Mouse (Mus musculus) neural tube, embryonic 15.5 days (tissue): ENCODE measurements around the gene Iyd. TPM values are rescaled to one million over a fixed set of nuclear protein-coding genes. Genes with fewer than 3 reads are reported as not detected.

ENCODE experiments used
- ATAC-seq: fragments of 200-750 bp; cut with Nextera tagmentation; 2 replicates; pipeline ENCODE4 v1.8.0; 2017; ENCODE audit warnings: mild to moderate bottlenecking, moderate TSS enrichment, moderate library complexity; ENCODE audit not compliant: low FRiP score
- H3K27ac ChIP-seq: fragments of 300-500 bp; sonication (generic); replicated peaks from 2 replicates; pipeline ENCODE4 v1.5.1; 2015; ENCODE audit warnings: mild to moderate bottlenecking, inconsistent platforms
- H3K27me3 ChIP-seq: fragments of 300-500 bp; sonication (generic); replicated peaks from 2 replicates; pipeline ENCODE4 v1.6.1; 2015; ENCODE audit warnings: inconsistent platforms
- H3K36me3 ChIP-seq: fragments of 300-500 bp; sonication (generic); 2 replicates; pipeline ENCODE4 v1.6.1; 2015; ENCODE audit warnings: inconsistent platforms
- H3K4me1 ChIP-seq: fragments of 300-500 bp; sonication (generic); 2 replicates; pipeline ENCODE4 v1.6.1; 2015; ENCODE audit warnings: inconsistent platforms
- H3K4me2 ChIP-seq: fragments of 300-500 bp; sonication (generic); 2 replicates; pipeline ENCODE4 v1.6.1; 2015; ENCODE audit warnings: inconsistent platforms, mild to moderate bottlenecking, moderate library complexity
- H3K4me3 ChIP-seq: fragments of 300-500 bp; sonication (generic); replicated peaks from 2 replicates; pipeline ENCODE4 v1.5.1; 2015; ENCODE audit warnings: mild to moderate bottlenecking, inconsistent platforms
- H3K9ac ChIP-seq: fragments of 300-500 bp; sonication (generic); replicated peaks from 2 replicates; pipeline ENCODE4 v1.6.1; 2015; ENCODE audit warnings: mild to moderate bottlenecking, inconsistent platforms
- H3K9me3 ChIP-seq: fragments of 300-500 bp; sonication (generic); replicated peaks from 2 replicates; pipeline ENCODE4 v1.6.1; 2016; ENCODE audit warnings: inconsistent platforms
- whole genome bisulfite sequencing: fragments of 180-500 bp; shearing (Covaris S2); methylation state at CpG from one replicate; pipeline ENCODE4 v1.1.7; 2015; ENCODE audit warnings: mixed read lengths; 5-methylcytosine and 5-hydroxymethylcytosine counted together
- polyA plus RNA-seq: library from polyadenylated mRNA; unstranded; fragments of >200 nt; fragmentation: Nextera tagmentation; extraction: Ambion mirVana; gene quantifications from 2 replicates; pipeline ENCODE4 v1.2.1, GENCODE M21; 2015

The Iyd gene
- polyA plus RNA-seq, 1 experiment from 2014 or later = 0.37 TPM

DNA sequence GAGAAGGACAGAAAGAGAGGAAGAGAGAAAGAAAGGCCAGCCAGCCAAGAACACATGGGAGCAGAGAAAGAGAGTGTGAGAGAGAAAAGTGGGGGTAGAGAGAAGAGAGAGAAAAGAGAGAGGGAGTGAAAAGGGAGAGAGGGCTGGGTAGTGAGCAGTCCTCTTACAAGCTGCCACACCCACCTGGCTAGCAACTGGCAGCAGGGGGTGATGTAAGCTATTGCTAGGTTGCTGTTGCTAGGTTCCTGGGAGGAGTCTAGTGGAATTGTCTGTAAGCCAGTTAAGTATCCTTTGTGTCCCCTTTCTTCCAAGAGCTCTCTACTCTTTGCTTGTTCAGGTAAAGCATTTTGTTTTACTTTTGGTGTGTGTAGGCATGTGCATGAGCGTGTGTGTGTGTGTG is 25.4 kb upstream of the Iyd start:
- H3K27ac ChIP-seq = no peak overlapping the region
- H3K4me3 ChIP-seq = no peak overlapping the region
- WGBS = 90% methylated on average over 1 of the region's 1 CpGs
- H3K4me2 ChIP-seq = no peak overlapping the region
- no peak for ATAC-seq
- H3K9ac ChIP-seq = no peak overlapping the region
- no peaks in the 10 kb centered on the region for H3K36me3 ChIP-seq
- no peaks in the 10 kb centered on the region; the same call in none of the 2 replicates for H3K4me1 ChIP-seq
- no peaks in the 10 kb centered on the region for H3K27me3 ChIP-seq
- H3K9me3 ChIP-seq = no peaks in the 10 kb centered on the region

- H3K4me2 ChIP-seq = no peak overlapping the region
- H3K9ac ChIP-seq = no peak overlapping the region
- no peaks in the 10 kb centered on the region for H3K9me3 ChIP-seq
- no peaks in the 10 kb centered on the region; the same call in 1 of the 2 replicates for H3K4me1 ChIP-seq
- no peak overlapping the region for H3K4me3 ChIP-seq
- no peak for ATAC-seq
- WGBS = 73% methylated on average over 6 of the region's 6 CpGs
- H3K36me3 ChIP-seq = no peaks in the 10 kb centered on the region
- no peaks in the 10 kb centered on the region for H3K27me3 ChIP-seq
- H3K27ac ChIP-seq = no peak overlapping the region
These were observed 23.6 kb upstream of the Iyd start for GRCm38 (mm10) chr10:3516442-3516841.

DNA sequence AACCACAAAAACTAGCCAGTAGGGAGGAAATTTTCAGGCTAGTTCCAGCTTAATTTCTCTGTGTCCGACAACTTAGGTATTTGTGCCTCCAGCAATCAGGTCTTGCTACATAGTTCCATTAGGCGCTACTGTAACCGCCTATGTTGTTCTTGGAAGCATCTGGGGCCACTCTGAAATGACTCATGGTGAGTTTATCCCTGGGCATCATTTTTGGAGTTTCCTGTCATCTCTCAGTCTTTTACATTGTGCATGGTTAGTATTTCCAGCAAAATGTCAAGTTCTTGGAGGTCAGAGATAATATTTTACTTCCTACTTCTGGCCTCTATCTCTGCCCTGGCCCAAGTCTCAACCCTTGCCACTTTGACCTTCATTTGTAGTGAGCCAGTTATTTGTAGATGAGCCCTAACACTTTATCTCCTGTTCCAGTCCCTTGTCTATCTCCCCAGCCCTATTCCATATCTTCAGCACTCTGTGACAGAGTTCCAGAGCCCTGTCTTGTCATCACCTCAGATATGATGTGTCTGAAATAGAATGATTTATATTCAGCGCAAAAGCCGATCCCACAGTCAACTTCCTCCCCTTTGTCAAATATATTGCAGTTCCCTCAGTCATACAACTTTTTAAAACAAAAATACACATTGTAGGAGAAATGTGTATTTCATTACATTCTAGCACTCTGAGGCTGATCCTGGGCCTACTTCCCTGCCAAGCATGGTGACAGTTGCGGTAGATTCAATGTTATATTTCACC is 16.8 kb upstream of the Iyd start:
- no peak for ATAC-seq
- no peaks in the 10 kb centered on the region for H3K4me1 ChIP-seq

DNA sequence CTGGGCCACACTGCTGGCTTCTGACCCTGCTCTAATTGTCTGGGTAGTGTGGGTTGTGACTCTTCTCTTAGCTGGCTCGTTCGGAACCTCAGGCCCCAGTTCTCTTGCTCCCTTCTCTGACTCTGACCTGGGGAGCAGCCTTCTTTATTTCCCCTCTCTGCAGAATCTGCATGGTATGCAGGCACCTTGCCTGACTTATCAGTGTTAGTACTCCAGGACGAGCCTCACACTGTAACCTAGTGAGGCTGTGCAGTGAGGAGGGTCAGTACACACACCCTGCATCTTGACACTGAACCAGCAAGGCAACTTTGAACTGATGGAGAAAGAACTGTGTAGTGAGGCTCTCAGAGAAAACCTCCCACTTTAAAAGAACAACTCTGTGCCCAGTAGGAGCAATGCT is 15.5 kb upstream of the Iyd start:
- H3K4me2 ChIP-seq = no peak overlapping the region
- no peak overlapping the region for H3K4me3 ChIP-seq
- H3K9ac ChIP-seq = no peak overlapping the region
- no peaks in the 10 kb centered on the region for H3K9me3 ChIP-seq
- no peaks in the 10 kb centered on the region for H3K27me3 ChIP-seq
- no peaks in the 10 kb centered on the region for H3K36me3 ChIP-seq
- WGBS = 81% methylated on average over 3 of the region's 3 CpGs
- H3K27ac ChIP-seq = no peak overlapping the region
- no peaks in the 10 kb centered on the region for H3K4me1 ChIP-seq
- no peak for ATAC-seq

More for the DNA sequence above, 16.8 kb upstream of the Iyd start:
- WGBS = 93% methylated on average over 6 of the region's 6 CpGs
- Histone ChIP-seq H3K27ac (no peak overlapping the region), H3K9me3 (no peaks in the 10 kb centered on the region), H3K27me3 (no peaks in the 10 kb centered on the region), H3K4me2 (no peak overlapping the region), H3K4me3 (no peak overlapping the region), H3K36me3 (no peaks in the 10 kb centered on the region), H3K9ac (no peak overlapping the region)

DNA sequence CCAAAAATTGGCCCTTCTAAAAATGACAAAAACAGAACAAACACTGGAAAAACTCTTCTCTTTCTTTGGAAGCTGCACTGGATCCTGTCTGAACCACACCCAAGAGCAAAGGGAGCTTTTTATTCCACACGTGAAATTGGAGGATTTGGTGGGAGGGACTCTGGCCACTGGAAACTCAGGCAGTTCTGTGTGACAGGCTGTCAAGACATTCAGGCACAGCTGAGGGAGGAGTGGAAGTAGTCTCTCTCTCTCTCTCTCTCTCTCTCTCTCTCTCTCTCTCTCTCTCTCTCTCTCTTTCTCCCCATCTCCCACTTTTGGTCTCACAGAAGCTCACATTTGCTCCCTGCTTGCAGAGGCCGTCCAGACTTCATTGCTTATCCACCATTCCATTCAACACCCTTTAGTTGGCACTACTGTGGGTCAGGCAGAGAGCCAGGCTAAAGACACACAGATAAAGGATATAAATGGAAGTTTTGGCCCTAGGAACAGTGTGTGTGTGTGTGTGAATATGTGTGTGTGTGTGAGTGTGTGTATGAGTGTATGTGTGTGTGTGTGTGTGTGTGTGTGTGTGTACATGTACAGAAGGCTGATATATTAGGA is 14.5 kb upstream of the Iyd start:
- 43% methylated on average over 2 of the region's 2 CpGs for WGBS
- Histone ChIP-seq H3K4me3 (no peak overlapping the region), H3K4me2 (no peak overlapping the region), H3K27ac (no peak overlapping the region), H3K4me1 (0 out of 2 replicates have a peak, but pooled peaks cover 3% of the 10 kb centered on the region), H3K9ac (no peak overlapping the region), H3K36me3 (no peaks in the 10 kb centered on the region), H3K9me3 (no peaks in the 10 kb centered on the region), H3K27me3 (no peaks in the 10 kb centered on the region)
- ATAC-seq = no peak

- Histone ChIP-seq H3K9me3 (no peaks in the 10 kb centered on the region), H3K9ac (no peak overlapping the region), H3K27me3 (peaks cover 10% of the 10 kb centered on the region), H3K36me3 (no peaks in the 10 kb centered on the region), H3K4me1 (peaks cover 9% of the 10 kb centered on the region), H3K4me2 (no peak overlapping the region), H3K27ac (no peak overlapping the region), H3K4me3 (no peak overlapping the region)
- 42% methylated on average over 4 of the region's 4 CpGs for WGBS
- no peak for ATAC-seq
These were observed 10.2 kb upstream of the Iyd start for GRCm38 (mm10) chr10:3529807-3530206.

DNA sequence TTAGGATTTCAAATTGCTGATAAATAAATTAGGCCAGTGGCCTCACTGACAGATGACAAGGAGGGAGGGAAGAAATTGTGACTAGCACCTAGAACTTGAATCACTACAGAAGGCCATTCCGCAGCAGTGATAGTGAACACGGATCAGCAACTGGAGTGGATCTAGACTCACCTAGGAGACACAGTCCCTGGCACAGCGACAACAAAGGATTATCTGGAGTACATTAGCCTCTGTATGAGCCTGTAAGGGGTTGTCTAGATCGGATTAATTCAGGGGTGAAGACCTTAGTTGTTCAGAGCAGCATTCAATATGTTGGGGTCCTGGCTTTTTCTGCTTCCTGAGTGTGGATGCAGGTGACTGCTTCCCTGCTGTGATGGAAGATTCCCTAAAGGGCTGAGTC is 9.4 kb upstream of the Iyd start:
- Histone ChIP-seq H3K4me3 (no peak overlapping the region), H3K36me3 (no peaks in the 10 kb centered on the region), H3K4me2 (no peak overlapping the region), H3K4me1 (peaks cover 9% of the 10 kb centered on the region), H3K9me3 (no peaks in the 10 kb centered on the region), H3K27me3 (peaks cover 10% of the 10 kb centered on the region), H3K9ac (no peak overlapping the region), H3K27ac (no peak overlapping the region)
- 69% methylated on average over 4 of the region's 4 CpGs for WGBS
- no peak for ATAC-seq

DNA sequence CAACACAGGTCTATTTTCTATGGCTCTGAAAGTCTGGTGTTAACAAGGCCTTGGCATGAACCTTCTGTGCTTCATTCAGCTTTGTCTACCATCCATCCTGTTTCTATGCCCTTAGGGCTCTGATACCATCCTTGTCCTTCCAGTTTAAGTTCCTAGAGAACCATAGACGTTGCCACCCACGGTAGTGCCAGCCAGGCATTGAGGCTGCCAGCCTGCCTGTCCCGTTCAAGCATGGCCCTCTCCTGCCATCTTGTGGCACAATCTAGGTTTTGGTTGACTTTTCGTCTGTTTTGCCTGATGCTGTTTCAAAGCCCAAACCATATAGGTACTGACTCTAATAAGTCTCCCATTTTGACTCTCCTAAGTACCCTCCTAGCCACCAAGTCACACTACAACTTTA is 8.7 kb upstream of the Iyd start:
- WGBS = 3% methylated on average over 4 of the region's 4 CpGs
- peaks cover 9% of the 10 kb centered on the region for H3K4me1 ChIP-seq
- H3K27ac ChIP-seq = no peak overlapping the region
- H3K9me3 ChIP-seq = no peaks in the 10 kb centered on the region
- H3K4me3 ChIP-seq = no peak overlapping the region
- H3K36me3 ChIP-seq = no peaks in the 10 kb centered on the region
- H3K27me3 ChIP-seq = peaks cover 10% of the 10 kb centered on the region
- H3K9ac ChIP-seq = no peak overlapping the region
- H3K4me2 ChIP-seq = no peak overlapping the region
- peak; percentile 71 for ATAC-seq

- WGBS = 4% methylated on average over 7 of the region's 7 CpGs
- no peaks in the 10 kb centered on the region for H3K36me3 ChIP-seq
- H3K4me3 ChIP-seq = peak overlapping the region; percentile 19
- H3K9ac ChIP-seq = peak overlapping the region; percentile 31; the same call in 1 of the 2 replicates
- peak overlapping the region; percentile 55 for H3K4me2 ChIP-seq
- no peak overlapping the region for H3K27ac ChIP-seq
- H3K4me1 ChIP-seq = peaks cover 13% of the 10 kb centered on the region
- ATAC-seq = peak; percentile 42; the same call in 1 of the 2 replicates
- H3K27me3 ChIP-seq = peaks cover 10% of the 10 kb centered on the region
- H3K9me3 ChIP-seq = no peaks in the 10 kb centered on the region
These were observed 5.6 kb upstream of the Iyd start for GRCm38 (mm10) chr10:3534445-3534844.

GRCm38 (mm10) chr10:3536361-3536760 is 3.7 kb upstream of the Iyd start:
- Histone ChIP-seq H3K4me1 (peaks cover 8% of the 10 kb centered on the region; the same call in 1 of the 2 replicates), H3K27ac (no peak overlapping the region), H3K27me3 (peaks cover 10% of the 10 kb centered on the region), H3K9ac (no peak overlapping the region), H3K9me3 (no peaks in the 10 kb centered on the region), H3K4me2 (no peak overlapping the region), H3K4me3 (no peak overlapping the region), H3K36me3 (no peaks in the 10 kb centered on the region)
- WGBS = 55% methylated on average over 1 of the region's 1 CpGs
- ATAC-seq = no peak

DNA sequence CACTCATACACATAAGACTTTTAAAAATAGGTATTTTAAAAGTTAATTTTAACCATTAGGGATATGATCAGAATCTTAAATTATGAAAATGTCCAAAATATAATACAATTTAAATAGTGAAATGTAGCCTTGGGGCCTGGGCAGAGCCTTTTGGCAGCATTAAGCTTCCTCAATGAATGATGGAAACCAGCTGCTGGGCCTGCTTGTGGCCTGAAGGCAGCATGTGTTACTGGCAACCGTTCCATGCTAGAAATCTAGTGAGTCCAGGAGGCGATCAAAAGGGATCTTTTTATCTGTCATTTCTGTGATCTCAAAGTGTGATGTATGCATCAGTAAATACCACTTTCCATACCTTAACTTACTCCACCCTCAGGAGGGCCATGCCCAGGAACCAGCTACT is 9.3 kb downstream of the Iyd start:
- Histone ChIP-seq H3K4me2 (no peak overlapping the region), H3K9ac (no peak overlapping the region), H3K27ac (no peak overlapping the region), H3K27me3 (no peaks in the 10 kb centered on the region), H3K9me3 (no peaks in the 10 kb centered on the region), H3K4me1 (no peaks in the 10 kb centered on the region), H3K4me3 (no peak overlapping the region), H3K36me3 (no peaks in the 10 kb centered on the region)
- WGBS = 76% methylated on average over 2 of the region's 2 CpGs
- no peak for ATAC-seq

DNA sequence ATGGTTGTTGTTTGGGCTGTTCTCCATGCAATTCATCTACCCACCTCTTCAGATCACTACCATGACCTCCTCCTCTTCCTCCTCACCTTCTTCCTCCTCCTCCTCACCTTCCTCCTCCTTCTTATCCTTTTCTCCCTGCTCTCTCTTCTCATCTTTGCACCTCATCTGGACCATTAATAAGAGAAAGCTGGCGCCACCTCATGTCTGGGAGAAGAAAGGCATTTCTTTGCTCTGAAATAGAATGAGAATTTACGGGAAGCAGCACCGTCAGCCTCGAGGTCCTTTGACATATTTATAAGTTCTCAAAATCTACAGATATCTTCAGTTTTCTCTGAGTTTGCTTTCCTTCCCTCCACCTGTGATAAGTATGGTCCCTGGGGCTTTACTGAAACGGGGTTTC is 15.1 kb downstream of the Iyd start:
- Histone ChIP-seq H3K4me2 (no peak overlapping the region), H3K27ac (no peak overlapping the region), H3K9me3 (no peaks in the 10 kb centered on the region), H3K27me3 (no peaks in the 10 kb centered on the region), H3K4me1 (no peaks in the 10 kb centered on the region), H3K9ac (no peak overlapping the region), H3K4me3 (no peak overlapping the region), H3K36me3 (no peaks in the 10 kb centered on the region)
- WGBS = 67% methylated on average over 5 of the region's 5 CpGs
- ATAC-seq = no peak
